Mouse (Mus musculus): ENCODE data around the gene Xpot. TPM values are rescaled to one million over a fixed set of nuclear protein-coding genes. Genes with fewer than 3 reads are reported as not detected.

The Xpot gene
- total RNA-seq, 2 experiments from 2014 or later: 53.8 to 73.0 TPM

- no peak for DNase-seq (ENCODE audit: low spot score in 2 of 2)
These were observed 2.5 kb downstream of the Xpot start for GRCm38 (mm10) chr10:121623670-121624069.

GRCm38 (mm10) chr10:121622431-121622830 lies 3.7 kb downstream of the Xpot start:
- DNase-seq (ENCODE audit: low spot score in 2 of 2): no peak

- no peak for DNase-seq (ENCODE audit: low spot score in 2 of 2)
These were observed 10.2 kb downstream of the Xpot start for GRCm38 (mm10) chr10:121615935-121616334.

GRCm38 (mm10) chr10:121615146-121615870 lies 10.8 kb downstream of the Xpot start:
- no peak for DNase-seq (ENCODE audit: low spot score in 2 of 2)

- DNase-seq (ENCODE audit: low spot score in 2 of 2): no peak
These were observed 12.6 kb downstream of the Xpot start for GRCm38 (mm10) chr10:121613570-121613969.

- no peak for DNase-seq (ENCODE audit: low spot score in 2 of 2)
These were observed 13.7 kb downstream of the Xpot start for GRCm38 (mm10) chr10:121612448-121612847.

- DNase-seq (ENCODE audit: low spot score in 2 of 2): no peak
These were observed 14.5 kb downstream of the Xpot start for GRCm38 (mm10) chr10:121611587-121611986.

- DNase-seq (ENCODE audit: low spot score in 2 of 2): no peak
These were observed 18.0 kb downstream of the Xpot start for GRCm38 (mm10) chr10:121608177-121608576.

- DNase-seq (ENCODE audit: low spot score in 2 of 2): no peak
These were observed 21.3 kb downstream of the Xpot start for GRCm38 (mm10) chr10:121604632-121605344.

GRCm38 (mm10) chr10:121603556-121603955 lies 22.6 kb downstream of the Xpot start:
- no peak for DNase-seq (ENCODE audit: low spot score in 2 of 2)

- no peak for DNase-seq (ENCODE audit: low spot score in 2 of 2)
These were observed 24.9 kb downstream of the Xpot start for GRCm38 (mm10) chr10:121601272-121601671.

GRCm38 (mm10) chr10:121596580-121596979 lies 29.6 kb downstream of the Xpot start:
- DNase-seq (ENCODE audit: low spot score in 2 of 2): no peak

- DNase-seq (ENCODE audit: low spot score in 2 of 2): no peak
These were observed 35.0 kb downstream of the Xpot start for GRCm38 (mm10) chr10:121591106-121591505.

- DNase-seq (ENCODE audit: low spot score in 2 of 2): no peak
These were observed 38.7 kb downstream of the Xpot start for GRCm38 (mm10) chr10:121587371-121587840.

- DNase-seq (ENCODE audit: low spot score in 2 of 2): peak; percentile 92 to 94
These were observed 39.3 kb downstream of the Xpot start, which contains the start of gene Tbk1 for GRCm38 (mm10) chr10:121586675-121587370. Tbk1 (minus strand) TSS chr10:121586787.

GRCm38 (mm10) chr10:121585791-121586642 lies 40.1 kb downstream of the Xpot start:
- DNase-seq (ENCODE audit: low spot score in 2 of 2): peak in 1 of 2 experiments; percentile 54

GRCm38 (mm10) chr10:121585056-121585790 lies 40.9 kb downstream of the Xpot start:
- no peak for DNase-seq (ENCODE audit: low spot score in 2 of 2)

- no peak for DNase-seq (ENCODE audit: low spot score in 2 of 2)
These were observed 42.1 kb downstream of the Xpot start for GRCm38 (mm10) chr10:121584033-121584432.

- no peak for DNase-seq (ENCODE audit: low spot score in 2 of 2)
These were observed 43.1 kb downstream of the Xpot start for GRCm38 (mm10) chr10:121583016-121583415.

- no peak for DNase-seq (ENCODE audit: low spot score in 2 of 2)
These were observed 43.8 kb downstream of the Xpot start for GRCm38 (mm10) chr10:121582287-121582686.

All from adrenal gland, adult 18-20 months (tissue).